18 mouse cellular contexts compared by ENCODE assay signal in the genomic region with DNA sequence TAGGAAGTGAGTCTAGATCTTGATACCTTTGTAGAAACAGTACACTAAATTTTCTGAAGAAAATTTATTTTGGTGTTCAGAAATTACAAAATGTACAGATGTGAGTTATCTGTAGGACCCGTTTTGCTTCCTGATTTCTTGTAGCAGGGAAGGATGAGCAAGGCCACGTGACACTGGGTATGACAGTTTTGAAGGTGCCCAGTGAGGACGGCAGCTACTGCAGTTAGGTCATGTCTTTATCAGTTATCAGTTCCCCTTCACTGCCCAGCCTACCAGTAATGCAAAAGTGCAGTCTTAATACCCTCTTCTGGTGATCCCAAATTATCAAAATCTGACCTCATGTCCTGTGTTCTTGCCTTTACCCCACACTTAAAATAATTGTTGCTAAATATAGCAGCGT. TPM values are rescaled to one million over a fixed set of nuclear protein-coding genes. Genes with fewer than 3 reads are reported as not detected.
DNase-seq lines count a peak whose midpoint lies in the region; ATAC-seq and TF ChIP-seq lines count a peak whose summit lies in the region.
"Had no signal": no experiment of that assay in that cellular context is flagged by ENCODE, and none has a peak within 500 bp of the region (broad histone marks: within the 10 kb centered on the region; RNA-seq: fewer than 3 reads in every experiment).

No protein-coding gene starts in this region.

- no peak for TF ChIP-seq POLR2A in MEL (IDR thresholded peaks at IDR 0.05; ENCODE audit: control insufficient read depth in 1 of 2, insufficient read depth in 1 of 2, low read depth in 1 of 2, low read length in 2 of 2, poor library complexity in 1 of 2)

- peaks cover 41% of the 10 kb centered on the region for H3K4me1 ChIP-seq in heart, embryonic 11.5 days (ENCODE audit: control insufficient read depth, insufficient read depth, low read length)
- peaks cover 18 to 26% of the 10 kb centered on the region in 2 experiments for H3K4me1 ChIP-seq in MEL (ENCODE audit: control insufficient read depth in 1 of 2, insufficient read depth in 2 of 2, low read length in 2 of 2)
- peaks cover 36% of the 10 kb centered on the region for H3K4me1 ChIP-seq in heart, postnatal 0 days (ENCODE audit: control insufficient read depth, insufficient read depth)
- peaks cover 45% of the 10 kb centered on the region for H3K4me1 ChIP-seq in liver, embryonic 16.5 days (ENCODE audit: control insufficient read depth, low read depth, low read length)
- peaks cover 7% of the 10 kb centered on the region for H3K4me1 ChIP-seq in midbrain, embryonic 15.5 days

- TF ChIP-seq EP300 in MEL (IDR thresholded peaks at IDR 0.05; ENCODE audit: low read depth in 1 of 2, low read length in 2 of 2): peak; percentile 24 to 36; a peak in 1 of 4 replicates
- TF ChIP-seq EP300 in heart, postnatal 0 days (IDR thresholded peaks at IDR 0.05; ENCODE audit: low read depth): no peak

- no peaks in the 10 kb centered on the region for H3K9me3 ChIP-seq in heart, embryonic 11.5 days (replicated peaks; ENCODE audit: control insufficient read depth, low read length)
- H3K9me3 ChIP-seq in MEL (replicated peaks; ENCODE audit: insufficient read depth, low read length): no peaks in the 10 kb centered on the region
- H3K9me3 ChIP-seq in heart, postnatal 0 days (replicated peaks; ENCODE audit: control insufficient read depth, low read length): no peaks in the 10 kb centered on the region
- H3K9me3 ChIP-seq in liver, embryonic 16.5 days (replicated peaks; ENCODE audit: control insufficient read depth, low read length): no peaks in the 10 kb centered on the region
- H3K9me3 ChIP-seq in midbrain, embryonic 15.5 days: no peaks in the 10 kb centered on the region
- H3K9me3 ChIP-seq: embryonic facial prominence, embryonic 13.5 days; neural tube, embryonic 12.5 days had no signal

- no peaks in the 10 kb centered on the region for H3K27me3 ChIP-seq in heart, embryonic 11.5 days (ENCODE audit: control insufficient read depth, insufficient read depth, low read length)
- H3K27me3 ChIP-seq in MEL (ENCODE audit: control insufficient read depth in 1 of 2, insufficient read depth in 2 of 2, low read length in 2 of 2): no peaks in the 10 kb centered on the region
- no peaks in the 10 kb centered on the region for H3K27me3 ChIP-seq in heart, postnatal 0 days (ENCODE audit: control insufficient read depth, insufficient read depth, low read length)
- no peaks in the 10 kb centered on the region for H3K27me3 ChIP-seq in liver, embryonic 16.5 days (ENCODE audit: control insufficient read depth, insufficient read depth, low read depth, low read length)
- H3K27me3 ChIP-seq in midbrain, embryonic 15.5 days (replicated peaks): no peaks in the 10 kb centered on the region
- H3K27me3 ChIP-seq: embryonic facial prominence, embryonic 13.5 days; neural tube, embryonic 12.5 days; Patski had no signal

- H3K79me2 ChIP-seq in MEL (ENCODE audit: control insufficient read depth, insufficient read depth, low read length, poor library complexity): peaks cover 28% of the 10 kb centered on the region

- no peak overlapping the region for H3K9ac ChIP-seq in heart, embryonic 11.5 days (ENCODE audit: low read depth, low read length)
- peak overlapping the region; percentile 32 for H3K9ac ChIP-seq in MEL (ENCODE audit: control insufficient read depth, low read depth, low read length, poor library complexity, severe bottlenecking)
- H3K9ac ChIP-seq in heart, postnatal 0 days (replicated peaks; ENCODE audit: low read depth, low read length): no peak overlapping the region
- peak overlapping the region; percentile 56; the same call in 1 of the 2 replicates for H3K9ac ChIP-seq in liver, embryonic 16.5 days (ENCODE audit: low read depth, low read length)
- no peak overlapping the region for H3K9ac ChIP-seq in midbrain, embryonic 15.5 days
- H3K9ac ChIP-seq: embryonic facial prominence, embryonic 13.5 days; lung, embryonic 14.5 days; neural tube, embryonic 12.5 days had no signal

- peak overlapping the region; percentile 82 for H3K4me2 ChIP-seq in heart, embryonic 11.5 days
- H3K4me2 ChIP-seq in heart, postnatal 0 days (ENCODE audit: low read depth, low read length): peak overlapping the region; percentile 32; the same call in 1 of the 2 replicates
- H3K4me2 ChIP-seq in liver, embryonic 16.5 days (ENCODE audit: low read depth, low read length): peak overlapping the region; percentile 90
- H3K4me2 ChIP-seq in midbrain, embryonic 15.5 days: no peak overlapping the region
- H3K4me2 ChIP-seq: neural tube, embryonic 12.5 days had no signal

- 27% methylated on average over 4 of the region's 4 CpGs for WGBS in heart, embryonic 11.5 days (ENCODE audit: insufficient replicate concordance)
- 28% methylated on average over 4 of the region's 4 CpGs for WGBS in heart, postnatal 0 days
- 18% methylated on average over 4 of the region's 4 CpGs for WGBS in liver, embryonic 16.5 days (ENCODE audit: insufficient replicate concordance)
- WGBS in midbrain, embryonic 15.5 days: 91% methylated on average over 4 of the region's 4 CpGs

- no peak for TF ChIP-seq CTCF in MEL (IDR thresholded peaks at IDR 0.05 in 2 of 3, conservative IDR thresholded peaks at IDR 0.05 in 1 of 3; ENCODE audit: control insufficient read depth in 1 of 3, insufficient read depth in 1 of 3, low read depth in 2 of 3, low read length in 3 of 3, poor library complexity in 1 of 3, severe bottlenecking in 1 of 3)
- no peak for TF ChIP-seq CTCF in heart, postnatal 0 days (IDR thresholded peaks at IDR 0.05; ENCODE audit: low read depth)

- TF ChIP-seq RAD21 in MEL (IDR thresholded peaks at IDR 0.05; ENCODE audit: low read depth, low read length): no peak

- no peak for ATAC-seq in heart, embryonic 11.5 days (replicated peaks; ENCODE audit: insufficient number of reproducible peaks, low FRiP score, low TSS enrichment)
- ATAC-seq in heart, postnatal 0 days (ENCODE audit: insufficient read depth, low read depth): no peak
- no peak for ATAC-seq in liver, embryonic 16.5 days (ENCODE audit: low read depth)
- no peak for ATAC-seq in cerebellum, adult (ENCODE audit: insufficient number of reproducible peaks, low FRiP score, low TSS enrichment)
- no peak for ATAC-seq in midbrain, embryonic 15.5 days (replicated peaks)
- ATAC-seq: hindbrain, postnatal 0 days; Patski had no signal

- DNase-seq in heart, postnatal 25 days (ENCODE audit: low spot score): no peak
- peak; percentile 77 for DNase-seq in MEL (ENCODE audit: low read depth, low spot score)
- DNase-seq in heart, postnatal 0 days (ENCODE audit: low spot score): no peak
- DNase-seq in kidney, postnatal 4 days: no peak
- DNase-seq: cerebellum, adult 2 months; kidney, adult 9 months; layer of hippocampus, postnatal 36 days; lung, embryonic 14.5 days; right cerebral cortex, postnatal 4 days; thymus, adult 18-20 months had no signal

- H3K4me3 ChIP-seq in heart, embryonic 11.5 days (ENCODE audit: low read depth, low read length): no peak overlapping the region
- H3K4me3 ChIP-seq in MEL (ENCODE audit: control insufficient read depth in 1 of 2, insufficient read depth in 1 of 2, low read depth in 2 of 2, low read length in 2 of 2): peak overlapping the region; percentile 11 to 89; a peak in 3 of 4 replicates
- no peak overlapping the region for H3K4me3 ChIP-seq in heart, postnatal 0 days (ENCODE audit: low read depth, low read length)
- peak overlapping the region; percentile 84 for H3K4me3 ChIP-seq in liver, embryonic 16.5 days (ENCODE audit: low read depth, low read length)
- no peak overlapping the region for H3K4me3 ChIP-seq in midbrain, embryonic 15.5 days
- H3K4me3 ChIP-seq: embryonic facial prominence, embryonic 13.5 days; neural tube, embryonic 12.5 days had no signal

- intact Hi-C loops in heart, postnatal 25 days (cut with DNase I): no loop called here

- H3K27ac ChIP-seq in heart, embryonic 11.5 days (ENCODE audit: low read depth, low read length): no peak overlapping the region
- peak overlapping the region; percentile 51 for H3K27ac ChIP-seq in MEL (ENCODE audit: control insufficient read depth, low read depth, low read length)
- H3K27ac ChIP-seq in heart, postnatal 0 days (ENCODE audit: low read depth): peak overlapping the region; percentile 48; the same call in 1 of the 2 replicates
- peak overlapping the region; percentile 20; the same call in 1 of the 2 replicates for H3K27ac ChIP-seq in liver, embryonic 16.5 days (ENCODE audit: low read length)
- no peak overlapping the region for H3K27ac ChIP-seq in midbrain, embryonic 15.5 days
- H3K27ac ChIP-seq: embryonic facial prominence, embryonic 13.5 days; hindbrain, postnatal 0 days; neural tube, embryonic 12.5 days had no signal

- H3K36me3 ChIP-seq in heart, embryonic 11.5 days (ENCODE audit: control insufficient read depth, insufficient read depth, low read length): no peaks in the 10 kb centered on the region
- peaks cover 0 to 37% of the 10 kb centered on the region in 2 experiments; a peak in 3 of 4 replicates for H3K36me3 ChIP-seq in MEL (ENCODE audit: control insufficient read depth in 1 of 2, insufficient read depth in 2 of 2, low read length in 2 of 2)
- H3K36me3 ChIP-seq in heart, postnatal 0 days (replicated peaks; ENCODE audit: control insufficient read depth, insufficient read depth, low read length): no peaks in the 10 kb centered on the region
- H3K36me3 ChIP-seq in liver, embryonic 16.5 days (ENCODE audit: control insufficient read depth, insufficient read depth): no peaks in the 10 kb centered on the region
- no peaks in the 10 kb centered on the region for H3K36me3 ChIP-seq in midbrain, embryonic 15.5 days (replicated peaks)
- H3K36me3 ChIP-seq: embryonic facial prominence, embryonic 13.5 days; neural tube, embryonic 12.5 days had no signal

RNA-seq across cellular contexts. Expression of a gene that starts 25.6 kb away (rescaled TPM):
- 261 and 271 TPM in 2 replicates for polyA plus RNA-seq in heart, embryonic 11.5 days (2014; fragmentation: Nextera tagmentation; extraction: Ambion mirVana)
- 100 to 1,000 TPM; 236 to 274 TPM for total RNA-seq in heart, postnatal 25 days (2021)
- total RNA-seq in MEL (2012; rRNA removed): 102 and 125 TPM in 2 replicates
- polyA plus RNA-seq in MEL (2012; ENCODE audit: insufficient read depth in 1 of 2, insufficient read length in 2 of 2, low read depth in 1 of 2, low replicate concordance in 2 of 2, missing spikeins in 1 of 2): 100 to 1,000 TPM in 1 of 2 experiments, 10 to 100 TPM in 1; 69.0 to 479 TPM
- total RNA-seq in heart, postnatal 0 days (2014; rRNA removed; ENCODE audit: low replicate concordance): 126 and 133 TPM in 2 replicates
- 246 and 255 TPM in 2 replicates for polyA plus RNA-seq in heart, postnatal 0 days (2015; fragmentation: Nextera tagmentation; extraction: Ambion mirVana)
- polyA plus RNA-seq in liver, embryonic 16.5 days (2015; fragmentation: Nextera tagmentation; extraction: Ambion mirVana): 224 and 254 TPM in 2 replicates
- 34.8 and 38.4 TPM in 2 replicates for polyA plus RNA-seq in midbrain, embryonic 15.5 days (2015; fragmentation: Nextera tagmentation; extraction: Ambion mirVana)

RNA-seq across cellular contexts. Expression of a gene that starts 25.6 kb away (rescaled TPM):
- 84.6 and 98.0 TPM in 2 replicates for polyA plus RNA-seq in heart, embryonic 11.5 days (2014; fragmentation: Nextera tagmentation; extraction: Ambion mirVana)
- total RNA-seq in heart, postnatal 25 days (2021): 10 to 100 TPM; 62.9 to 72.4 TPM
- total RNA-seq in MEL (2012; rRNA removed): 27.9 and 31.8 TPM in 2 replicates
- polyA plus RNA-seq in MEL (2012; ENCODE audit: insufficient read depth in 1 of 2, insufficient read length in 2 of 2, low read depth in 1 of 2, low replicate concordance in 2 of 2, missing spikeins in 1 of 2): 10 to 100 TPM in 1 of 2 experiments, not detected in 1; 47.4 TPM
- total RNA-seq in heart, postnatal 0 days (2014; rRNA removed; ENCODE audit: low replicate concordance): 63.7 and 65.4 TPM in 2 replicates
- polyA plus RNA-seq in heart, postnatal 0 days (2015; fragmentation: Nextera tagmentation; extraction: Ambion mirVana): 43.6 and 44.7 TPM in 2 replicates
- 31.6 and 33.4 TPM in 2 replicates for polyA plus RNA-seq in liver, embryonic 16.5 days (2015; fragmentation: Nextera tagmentation; extraction: Ambion mirVana)
- polyA plus RNA-seq in midbrain, embryonic 15.5 days (2015; fragmentation: Nextera tagmentation; extraction: Ambion mirVana): 78.2 and 80.9 TPM in 2 replicates

Comparison
In these comparisons a context has a peak if more than half of its experiments do, and no peak if none do; other contexts are left out.
1. H3K27ac ChIP-seq: peak in MEL (single experiment), heart, postnatal 0 days (single experiment) and liver, embryonic 16.5 days (single experiment); none in heart, embryonic 11.5 days (single experiment) and midbrain, embryonic 15.5 days (single experiment).
2. H3K4me3 ChIP-seq: peak in MEL (2 of 2) and liver, embryonic 16.5 days (single experiment); none in heart, embryonic 11.5 days (single experiment), heart, postnatal 0 days (single experiment) and midbrain, embryonic 15.5 days (single experiment).
3. H3K9ac ChIP-seq: peak in MEL (single experiment) and liver, embryonic 16.5 days (single experiment); none in heart, embryonic 11.5 days (single experiment), heart, postnatal 0 days (single experiment) and midbrain, embryonic 15.5 days (single experiment).